Mouse (Mus musculus): Measurements from ENCODE around the gene Tbc1d8. TPM values are rescaled to one million over a fixed set of nuclear protein-coding genes. Genes with fewer than 3 reads are reported as not detected.
A peak's percentile ranks its signal among the peaks of the same experiment; 100 is the strongest.

Gene Tbc1d8
- polyA plus RNA-seq, 1 experiment from 2014 or later = 6.3 TPM

- no peaks in the 10 kb centered on the region for H3K27me3 ChIP-seq (ENCODE audit: insufficient read depth, poor library complexity, severe bottlenecking)
- H3K4me3 ChIP-seq = peak overlapping the region; percentile 37
- peaks cover 13% of the 10 kb centered on the region for H3K4me1 ChIP-seq (replicated peaks)
- H3K36me3 ChIP-seq = no peaks in the 10 kb centered on the region
- 0 out of 2 replicates have a peak, but pooled peaks cover 2% of the 10 kb centered on the region for H3K9me3 ChIP-seq
- DNase-seq (ENCODE audit: low spot score) = no peak
- no peak overlapping the region for H3K27ac ChIP-seq
- 26% methylated on average over 24 of the region's 24 CpGs for WGBS
Observed at GRCm38 (mm10) chr1:39361754-39362514, 116.6 kb downstream of the Tbc1d8 start.

- 84% methylated on average over 7 of the region's 7 CpGs for WGBS
Observed at GRCm38 (mm10) chr1:39349427-39349826, 129.1 kb downstream of the Tbc1d8 start.

GRCm38 (mm10) chr1:39349001-39349400 is 129.6 kb downstream of the Tbc1d8 start:
- Histone ChIP-seq H3K36me3 (no peaks in the 10 kb centered on the region), H3K4me1 (replicated peaks) (no peaks in the 10 kb centered on the region), H3K4me3 (no peak overlapping the region), H3K27ac (no peak overlapping the region), H3K27me3 (ENCODE audit: insufficient read depth, poor library complexity, severe bottlenecking) (no peaks in the 10 kb centered on the region), H3K9me3 (no peaks in the 10 kb centered on the region)
- no peak for DNase-seq (ENCODE audit: low spot score)
- 70% methylated on average over 1 of the region's 1 CpGs for WGBS

More at GRCm38 (mm10) chr1:39349427-39349826, 129.1 kb downstream of the Tbc1d8 start:
- no peaks in the 10 kb centered on the region for H3K9me3 ChIP-seq
- no peaks in the 10 kb centered on the region for H3K4me1 ChIP-seq (replicated peaks)
- H3K27ac ChIP-seq = no peak overlapping the region
- no peak for DNase-seq (ENCODE audit: low spot score)
- H3K36me3 ChIP-seq = no peaks in the 10 kb centered on the region
- H3K4me3 ChIP-seq = no peak overlapping the region
- H3K27me3 ChIP-seq (ENCODE audit: insufficient read depth, poor library complexity, severe bottlenecking) = no peaks in the 10 kb centered on the region

- 60% methylated on average over 21 of the region's 21 CpGs for WGBS
- no peaks in the 10 kb centered on the region for H3K4me1 ChIP-seq (replicated peaks)
- no peak for DNase-seq (ENCODE audit: low spot score)
Observed at GRCm38 (mm10) chr1:39344981-39345600, 133.5 kb downstream of the Tbc1d8 start.

GRCm38 (mm10) chr1:39343242-39343641 is 135.3 kb downstream of the Tbc1d8 start:
- no peak overlapping the region for H3K4me3 ChIP-seq
- no peak overlapping the region for H3K27ac ChIP-seq
- no peaks in the 10 kb centered on the region for H3K4me1 ChIP-seq (replicated peaks)
- no peaks in the 10 kb centered on the region for H3K9me3 ChIP-seq
- 78% methylated on average over 5 of the region's 5 CpGs for WGBS
- no peak for DNase-seq (ENCODE audit: low spot score)
- no peaks in the 10 kb centered on the region for H3K27me3 ChIP-seq (ENCODE audit: insufficient read depth, poor library complexity, severe bottlenecking)
- no peaks in the 10 kb centered on the region for H3K36me3 ChIP-seq

More at GRCm38 (mm10) chr1:39344981-39345600, 133.5 kb downstream of the Tbc1d8 start:
- Histone ChIP-seq H3K27me3 (ENCODE audit: insufficient read depth, poor library complexity, severe bottlenecking) (no peaks in the 10 kb centered on the region), H3K36me3 (no peaks in the 10 kb centered on the region), H3K4me3 (no peak overlapping the region), H3K9me3 (no peaks in the 10 kb centered on the region), H3K27ac (no peak overlapping the region)

GRCm38 (mm10) chr1:39341807-39342206 is 136.7 kb downstream of the Tbc1d8 start:
- H3K36me3 ChIP-seq = no peaks in the 10 kb centered on the region
- no peaks in the 10 kb centered on the region for H3K4me1 ChIP-seq (replicated peaks)
- 82% methylated on average over 4 of the region's 4 CpGs for WGBS
- peaks cover under 1% of the 10 kb centered on the region; the same call in 1 of the 2 replicates for H3K27me3 ChIP-seq (ENCODE audit: insufficient read depth, poor library complexity, severe bottlenecking)
- no peak overlapping the region for H3K27ac ChIP-seq
- no peaks in the 10 kb centered on the region for H3K9me3 ChIP-seq
- no peak for DNase-seq (ENCODE audit: low spot score)
- no peak overlapping the region for H3K4me3 ChIP-seq

- WGBS = 29% methylated on average over 8 of the region's 8 CpGs
- Histone ChIP-seq H3K36me3 (no peaks in the 10 kb centered on the region), H3K9me3 (no peaks in the 10 kb centered on the region), H3K4me1 (replicated peaks) (peaks cover 5% of the 10 kb centered on the region; the same call in 1 of the 2 replicates), H3K27ac (no peak overlapping the region), H3K27me3 (ENCODE audit: insufficient read depth, poor library complexity, severe bottlenecking) (peaks cover 10% of the 10 kb centered on the region; the same call in 1 of the 2 replicates), H3K4me3 (no peak overlapping the region)
- DNase-seq (ENCODE audit: low spot score) = peak; percentile 43
Observed at GRCm38 (mm10) chr1:39340647-39341046, 137.9 kb downstream of the Tbc1d8 start.

GRCm38 (mm10) chr1:39340156-39340555 is 138.4 kb downstream of the Tbc1d8 start:
- Histone ChIP-seq H3K36me3 (no peaks in the 10 kb centered on the region), H3K27me3 (ENCODE audit: insufficient read depth, poor library complexity, severe bottlenecking) (peaks cover 15% of the 10 kb centered on the region; the same call in 1 of the 2 replicates), H3K9me3 (no peaks in the 10 kb centered on the region), H3K27ac (no peak overlapping the region), H3K4me1 (replicated peaks) (peaks cover 8% of the 10 kb centered on the region; the same call in 1 of the 2 replicates), H3K4me3 (no peak overlapping the region)
- no peak for DNase-seq (ENCODE audit: low spot score)
- 89% methylated on average over 6 of the region's 6 CpGs for WGBS

- 58% methylated on average over 5 of the region's 5 CpGs for WGBS
- H3K36me3 ChIP-seq = no peaks in the 10 kb centered on the region
- no peak for DNase-seq (ENCODE audit: low spot score)
- no peaks in the 10 kb centered on the region for H3K9me3 ChIP-seq
- H3K27me3 ChIP-seq (ENCODE audit: insufficient read depth, poor library complexity, severe bottlenecking) = peaks cover 16% of the 10 kb centered on the region; the same call in 1 of the 2 replicates
- H3K27ac ChIP-seq = no peak overlapping the region
- H3K4me3 ChIP-seq = no peak overlapping the region
- H3K4me1 ChIP-seq (replicated peaks) = peaks cover 8% of the 10 kb centered on the region; the same call in 1 of the 2 replicates
Observed at GRCm38 (mm10) chr1:39339455-39339854, 139.1 kb downstream of the Tbc1d8 start.

- H3K36me3 ChIP-seq = no peaks in the 10 kb centered on the region
- no peak for DNase-seq (ENCODE audit: low spot score)
- H3K4me3 ChIP-seq = no peak overlapping the region
- peaks cover 8% of the 10 kb centered on the region; the same call in 1 of the 2 replicates for H3K4me1 ChIP-seq (replicated peaks)
- WGBS = 78% methylated on average over 10 of the region's 10 CpGs
- H3K9me3 ChIP-seq = no peaks in the 10 kb centered on the region
- H3K27ac ChIP-seq = no peak overlapping the region
- H3K27me3 ChIP-seq (ENCODE audit: insufficient read depth, poor library complexity, severe bottlenecking) = peaks cover 16% of the 10 kb centered on the region; the same call in 1 of the 2 replicates
Observed at GRCm38 (mm10) chr1:39338831-39339230, 139.7 kb downstream of the Tbc1d8 start.

GRCm38 (mm10) chr1:39336788-39337187 is 141.8 kb downstream of the Tbc1d8 start:
- H3K27ac ChIP-seq = no peak overlapping the region
- DNase-seq (ENCODE audit: low spot score) = no peak
- H3K4me1 ChIP-seq (replicated peaks) = peaks cover 8% of the 10 kb centered on the region; the same call in 1 of the 2 replicates
- H3K9me3 ChIP-seq = no peaks in the 10 kb centered on the region
- whole genome bisulfite sequencing = 87% methylated on average over 8 of the region's 8 CpGs
- H3K27me3 ChIP-seq (ENCODE audit: insufficient read depth, poor library complexity, severe bottlenecking) = peaks cover 16% of the 10 kb centered on the region; the same call in 1 of the 2 replicates
- no peaks in the 10 kb centered on the region for H3K36me3 ChIP-seq
- H3K4me3 ChIP-seq = no peak overlapping the region

- WGBS = 27% methylated on average over 15 of the region's 15 CpGs
- H3K27ac ChIP-seq = no peak overlapping the region
- DNase-seq (ENCODE audit: low spot score) = no peak
- no peaks in the 10 kb centered on the region for H3K9me3 ChIP-seq
- peaks cover 16% of the 10 kb centered on the region; the same call in 1 of the 2 replicates for H3K27me3 ChIP-seq (ENCODE audit: insufficient read depth, poor library complexity, severe bottlenecking)
- no peaks in the 10 kb centered on the region for H3K36me3 ChIP-seq
- no peak overlapping the region for H3K4me3 ChIP-seq
- peaks cover 8% of the 10 kb centered on the region; the same call in 1 of the 2 replicates for H3K4me1 ChIP-seq (replicated peaks)
Observed at GRCm38 (mm10) chr1:39335561-39336196, 142.9 kb downstream of the Tbc1d8 start.
